Mouse (Mus musculus) retina, embryonic 14.5 days (tissue): ENCODE measurements at regions not wholly inside any gene's neighbourhood (a gene's known extent, or its start where the extent isn't known, plus 50 kb on each side); places are given as distances from the start of the nearest gene placed in this dataset.
A peak's percentile ranks its signal among the peaks of the same experiment; 100 is the strongest.

Experiments used
- DNase-seq: peaks from one replicate; pipeline ENCODE4 v3.0.0-alpha.2; 2015; ENCODE audit warnings: low spot score

DNA sequence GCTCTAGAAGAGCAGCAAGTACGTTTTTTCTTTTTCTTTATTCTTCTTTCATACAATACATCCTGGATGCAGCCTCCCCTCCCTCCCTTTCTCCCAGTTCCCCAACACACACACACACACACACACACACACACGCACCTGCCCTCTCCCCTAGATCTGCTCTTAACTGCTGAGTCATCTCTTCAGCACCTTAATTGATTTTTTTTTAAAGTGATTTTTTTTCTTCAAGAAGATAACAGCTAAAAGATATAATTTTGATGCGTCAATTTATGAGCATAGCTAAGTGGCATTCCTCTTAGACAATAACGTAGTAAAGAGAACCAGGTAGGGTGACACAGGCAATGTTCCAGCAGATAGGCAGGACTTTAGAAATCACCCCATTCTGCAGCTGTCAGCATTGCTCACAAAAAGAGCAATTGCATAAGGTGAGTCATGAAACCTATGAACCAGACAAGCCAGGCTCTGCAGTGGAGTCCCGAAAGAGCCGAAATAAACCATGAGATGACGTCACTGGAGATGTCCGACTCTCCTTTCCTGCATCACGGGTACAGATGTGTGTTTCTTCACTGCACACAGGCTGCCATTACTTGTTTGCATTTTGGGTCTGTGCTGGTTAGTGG lies 63.9 kb upstream of the Tnrc6a start:
- DNase-seq: no peak

DNA sequence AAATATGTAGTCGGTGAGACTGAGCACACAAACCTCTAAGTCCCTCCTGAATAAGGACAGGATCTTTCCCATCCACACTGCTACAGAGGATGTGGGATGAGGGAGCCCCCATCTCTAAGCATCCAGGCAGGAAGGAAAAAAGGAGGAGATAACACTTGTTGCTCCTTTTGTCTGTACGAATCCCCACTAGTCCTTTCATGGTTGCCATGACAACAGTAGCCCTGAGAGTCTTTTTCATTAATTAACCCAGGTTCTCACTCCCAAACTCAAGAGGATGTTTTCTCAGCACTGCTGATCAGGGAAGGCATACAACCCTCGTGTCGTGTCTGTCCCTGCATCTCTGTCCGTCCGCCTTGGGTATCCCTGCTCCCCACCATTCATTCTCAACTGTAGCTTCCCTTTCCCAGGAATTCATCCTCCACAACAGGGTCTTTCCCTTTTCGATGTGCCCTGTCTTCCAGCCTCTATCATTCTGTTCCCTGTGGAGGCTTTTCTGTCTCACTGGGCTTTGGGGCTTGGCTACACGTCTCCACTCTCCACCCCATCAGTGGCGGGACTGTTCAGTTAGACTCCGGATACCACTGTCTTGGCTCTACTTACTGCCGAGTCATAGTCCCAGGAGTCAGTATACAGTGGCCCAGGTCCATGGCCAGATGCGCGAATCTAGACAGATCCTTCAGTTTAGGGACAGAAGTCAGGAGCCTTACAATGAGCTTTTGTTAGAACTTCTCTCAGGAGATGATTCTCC lies 60.2 kb upstream of the Tnrc6a start:
- DNase-seq: peak; percentile 21

GRCm38 (mm10) chr7:123065951-123066351 lies 57.7 kb upstream of the Tnrc6a start:
- no peak for DNase-seq

GRCm38 (mm10) chr7:123067396-123067795 lies 56.3 kb upstream of the Tnrc6a start:
- no peak for DNase-seq

DNA sequence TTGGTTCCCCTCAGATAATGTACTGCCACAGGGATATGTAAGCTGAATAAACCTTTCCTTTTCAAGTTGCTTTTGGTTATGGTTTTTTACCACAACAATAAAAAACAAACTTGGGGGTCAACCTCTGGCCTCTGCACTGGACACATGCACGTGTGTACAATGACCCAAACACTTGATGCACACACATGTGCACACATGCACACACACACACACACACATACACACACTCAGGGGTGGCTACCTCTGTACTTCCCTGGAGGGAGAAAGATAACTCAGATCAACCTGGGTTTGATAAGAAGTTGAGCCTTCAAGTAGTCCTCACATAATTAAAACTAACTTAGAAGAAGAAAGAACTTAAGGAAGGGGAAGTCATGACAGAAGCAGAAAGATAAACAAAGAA lies 55.4 kb upstream of the Tnrc6a start:
- no peak for DNase-seq

DNA sequence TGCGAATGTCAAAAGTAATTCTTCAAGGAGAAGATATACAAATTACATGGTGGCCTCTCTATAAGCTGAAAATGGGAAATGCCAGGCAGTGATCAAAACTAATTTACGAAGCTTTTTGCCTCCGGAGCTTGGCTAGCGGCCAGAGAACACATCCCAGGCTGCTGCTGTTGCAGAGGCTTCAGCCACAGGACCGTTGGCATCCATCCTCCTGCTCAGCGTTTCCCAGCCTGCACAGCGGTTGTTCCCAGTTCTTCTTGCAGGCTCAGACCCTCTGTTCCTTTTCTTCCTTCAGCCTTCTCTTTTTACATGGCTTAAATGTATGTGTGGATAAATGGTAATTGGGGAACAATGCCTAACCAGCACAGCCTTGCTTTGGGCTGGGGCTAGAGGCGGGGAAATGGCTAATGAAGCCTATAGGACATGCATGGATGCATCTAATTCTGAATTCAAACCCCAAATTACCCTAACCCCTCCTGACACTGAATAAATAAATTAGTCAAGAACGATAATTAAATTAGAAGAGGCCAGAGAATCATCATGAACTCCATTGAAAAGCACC lies 54.9 kb upstream of the Tnrc6a start:
- DNase-seq: peak; percentile 86

DNA sequence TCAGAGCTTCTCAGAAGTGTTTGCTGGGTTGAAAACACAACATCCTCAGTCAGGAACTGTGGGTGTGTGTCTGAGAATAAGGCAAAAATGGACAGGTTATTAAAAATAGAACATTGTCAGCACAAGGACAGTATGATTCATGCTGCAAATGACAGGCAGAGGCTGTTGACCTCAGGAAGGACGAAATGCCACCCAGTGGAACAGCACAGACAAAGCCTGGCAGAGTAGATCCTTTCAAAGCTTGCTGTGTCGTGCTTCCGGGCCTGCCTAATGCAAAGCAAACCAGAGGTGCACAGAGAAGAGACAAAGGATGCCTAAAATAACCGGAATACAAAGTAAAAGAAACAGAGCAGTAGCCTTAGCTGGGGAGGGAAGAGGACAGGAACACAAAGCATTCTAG lies 54.4 kb upstream of the Tnrc6a start:
- no peak for DNase-seq

- DNase-seq: no peak
Observed at GRCm38 (mm10) chr7:123070861-123071260, 52.8 kb upstream of the Tnrc6a start.
